Mouse (Mus musculus): ENCODE measurements around the gene Srek1. TPM values are rescaled to one million over a fixed set of nuclear protein-coding genes. Genes with fewer than 3 reads are reported as not detected.

The Srek1 gene
- total and polyA plus RNA-seq, 3 experiments = 31.0 to 68.5 TPM; not detected in 1

- no peak overlapping the region for H3K9ac ChIP-seq (ENCODE audit: control insufficient read depth, low read depth, low read length, poor library complexity, severe bottlenecking)
- H3K36me3 ChIP-seq (ENCODE audit: control insufficient read depth in 1 of 2, insufficient read depth in 2 of 2, low read length in 2 of 2) = no peaks in the 10 kb centered on the region
- peak; percentile 25 for DNase-seq (ENCODE audit: low read depth, low spot score)
- no peaks in the 10 kb centered on the region for H3K79me2 ChIP-seq (ENCODE audit: control insufficient read depth, insufficient read depth, low read length, poor library complexity)
- H3K27ac ChIP-seq (ENCODE audit: control insufficient read depth, low read depth, low read length) = no peak overlapping the region
- no peaks in the 10 kb centered on the region for H3K9me3 ChIP-seq (replicated peaks; ENCODE audit: insufficient read depth, low read length)
- H3K27me3 ChIP-seq (ENCODE audit: control insufficient read depth in 1 of 2, insufficient read depth in 2 of 2, low read length in 2 of 2) = no peaks in the 10 kb centered on the region
- no peaks in the 10 kb centered on the region for H3K4me1 ChIP-seq (ENCODE audit: control insufficient read depth in 1 of 2, insufficient read depth in 2 of 2, low read length in 2 of 2)
- H3K4me3 ChIP-seq (ENCODE audit: control insufficient read depth in 1 of 2, insufficient read depth in 1 of 2, low read depth in 2 of 2, low read length in 2 of 2) = no peak overlapping the region
- TF ChIP-seq NRF1 (IDR thresholded peaks at IDR 0.05; ENCODE audit: insufficient read depth, low read depth, low read length, poor library complexity, severe bottlenecking) (no peak), TCF12 (IDR thresholded peaks at IDR 0.05; ENCODE audit: low read depth, low read length) (peak; percentile 53; the same call in 1 of the 2 replicates), ELF1 (IDR thresholded peaks at IDR 0.05; ENCODE audit: low read depth, low read length) (no peak), ETS1 (IDR thresholded peaks at IDR 0.05; ENCODE audit: low read depth, low read length) (0 out of 2 replicates have a peak, but pooled peaks have one; percentile 12), ZC3H11A (IDR thresholded peaks at IDR 0.05; ENCODE audit: low read depth, low read length) (no peak), HCFC1 (IDR thresholded peaks at IDR 0.05; ENCODE audit: low read depth, low read length) (no peak), JUND (IDR thresholded peaks at IDR 0.05; ENCODE audit: low read depth, low read length) (no peak), SIN3A (IDR thresholded peaks at IDR 0.05; ENCODE audit: low read length) (no peak), SMC3 (IDR thresholded peaks at IDR 0.05; ENCODE audit: low read depth, low read length) (no peak), ZMIZ1 (IDR thresholded peaks at IDR 0.05; ENCODE audit: low read depth, low read length) (no peak), MAX (IDR thresholded peaks at IDR 0.05; ENCODE audit: low read length) (no peak), MAFK (IDR thresholded peaks at IDR 0.05; ENCODE audit: borderline replicate concordance, low read depth, low read length) (no peak), UBTF (IDR thresholded peaks at IDR 0.05; ENCODE audit: borderline replicate concordance, insufficient read depth, low read depth, low read length) (no peak), CHD2 (IDR thresholded peaks at IDR 0.05; ENCODE audit: low read length) (no peak), KAT2A (conservative IDR thresholded peaks at IDR 0.05; ENCODE audit: low read depth, low read length) (no peak), CTCF (IDR thresholded peaks at IDR 0.05 in 2 of 3, conservative IDR thresholded peaks at IDR 0.05 in 1 of 3; ENCODE audit: control insufficient read depth in 1 of 3, insufficient read depth in 1 of 3, low read depth in 2 of 3, low read length in 3 of 3, poor library complexity in 1 of 3, severe bottlenecking in 1 of 3) (no peak), POLR2A (IDR thresholded peaks at IDR 0.05; ENCODE audit: control insufficient read depth in 1 of 2, insufficient read depth in 1 of 2, low read depth in 1 of 2, low read length in 2 of 2, poor library complexity in 1 of 2) (no peak), EP300 (IDR thresholded peaks at IDR 0.05; ENCODE audit: low read depth in 1 of 2, low read length in 2 of 2) (peak in 1 of 2 experiments; percentile 64; a peak in 2 of 4 replicates), MYB (IDR thresholded peaks at IDR 0.05; ENCODE audit: low read depth, low read length) (no peak), CHD1 (IDR thresholded peaks at IDR 0.05; ENCODE audit: low read depth, low read length) (no peak), MEF2A (IDR thresholded peaks at IDR 0.05; ENCODE audit: extremely low read depth, insufficient replicate concordance, low read depth, low read length, poor library complexity, severe bottlenecking) (no peak), RAD21 (IDR thresholded peaks at IDR 0.05; ENCODE audit: low read depth, low read length) (no peak), TAL1 (IDR thresholded peaks at IDR 0.05; ENCODE audit: low read length) (peak; percentile 39; the same call in 1 of the 2 replicates), USF2 (IDR thresholded peaks at IDR 0.05; ENCODE audit: borderline replicate concordance in 1 of 2, insufficient read depth in 1 of 2, low read depth in 1 of 2, low read length in 2 of 2) (no peak), USF1 (IDR thresholded peaks at IDR 0.05; ENCODE audit: low read depth, low read length) (no peak), RCOR1 (IDR thresholded peaks at IDR 0.05; ENCODE audit: low read depth, low read length) (no peak), POLR2AphosphoS2 (IDR thresholded peaks at IDR 0.05; ENCODE audit: low read length) (no peak), GABPA (IDR thresholded peaks at IDR 0.05; ENCODE audit: low read depth, low read length) (no peak), MXI1 (IDR thresholded peaks at IDR 0.05; ENCODE audit: low read depth, low read length) (no peak), MYC (IDR thresholded peaks at IDR 0.05; ENCODE audit: low read depth, low read length) (no peak), E2F4 (IDR thresholded peaks at IDR 0.05; ENCODE audit: borderline replicate concordance, low read depth, low read length) (no peak), ZKSCAN1 (IDR thresholded peaks at IDR 0.05; ENCODE audit: low read depth, low read length) (no peak), BHLHE40 (IDR thresholded peaks at IDR 0.05; ENCODE audit: borderline replicate concordance, low read depth, low read length) (no peak), POLR2AphosphoS5 (IDR thresholded peaks at IDR 0.05; ENCODE audit: borderline replicate concordance, low read depth, low read length) (no peak), ZNF384 (IDR thresholded peaks at IDR 0.05; ENCODE audit: low read depth, low read length) (no peak), NELFE (IDR thresholded peaks at IDR 0.05; ENCODE audit: low read depth, low read length) (no peak), GATA1 (IDR thresholded peaks at IDR 0.05; ENCODE audit: low read depth, low read length) (peak; percentile 51; the same call in 1 of the 2 replicates), MAZ (IDR thresholded peaks at IDR 0.05; ENCODE audit: low read depth, low read length) (no peak)
Observed at GRCm38 (mm10) chr13:103726872-103727271, 47.5 kb downstream of the Srek1 start.

All from MEL (cell line).